Mouse (Mus musculus) kidney, adult 11 months (tissue): Measurements from ENCODE around the gene Aifm2.

ENCODE experiments used
- DNase-seq: peaks from one replicate; pipeline ENCODE4 v3.0.0; 2022

The Aifm2 gene

DNA sequence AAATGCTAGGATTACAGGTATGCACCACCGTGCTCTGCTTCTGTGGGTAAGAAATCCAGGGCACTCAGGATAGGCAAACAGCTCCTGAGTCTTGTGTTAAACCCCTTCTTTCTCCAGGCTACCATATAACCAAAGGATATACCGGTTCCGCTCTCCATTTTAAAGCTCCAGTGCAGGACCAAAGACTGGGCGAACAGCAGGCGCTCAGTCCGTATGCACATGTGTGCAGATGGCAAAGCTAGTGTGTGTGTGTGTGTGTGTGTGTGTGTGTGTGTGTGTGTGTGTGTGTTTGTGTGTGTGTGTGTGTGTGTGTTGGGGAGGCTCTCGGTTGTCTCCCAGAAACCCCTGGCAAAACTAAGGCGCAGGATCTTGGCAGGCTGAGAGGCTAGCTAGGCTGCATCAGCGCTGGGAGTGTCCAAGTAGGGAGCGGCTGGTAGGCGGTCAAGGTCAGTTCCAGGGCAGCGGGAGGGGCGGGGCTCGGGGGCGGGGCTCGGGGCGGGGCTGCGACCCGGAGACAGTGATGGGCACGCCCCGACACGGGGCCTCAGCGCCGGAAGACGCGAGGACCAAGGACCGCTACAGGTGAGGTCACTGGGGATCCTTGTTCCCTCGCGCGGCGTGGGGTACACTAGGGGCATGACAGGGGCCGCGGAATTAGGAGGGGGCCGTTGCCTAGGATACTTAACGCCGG lies at the start of gene Aifm2:
Gene Aifm2 (plus strand): TSS at position 493 of the 691 bp plus-strand sequence.
- DNase-seq = peak; percentile 74

DNA sequence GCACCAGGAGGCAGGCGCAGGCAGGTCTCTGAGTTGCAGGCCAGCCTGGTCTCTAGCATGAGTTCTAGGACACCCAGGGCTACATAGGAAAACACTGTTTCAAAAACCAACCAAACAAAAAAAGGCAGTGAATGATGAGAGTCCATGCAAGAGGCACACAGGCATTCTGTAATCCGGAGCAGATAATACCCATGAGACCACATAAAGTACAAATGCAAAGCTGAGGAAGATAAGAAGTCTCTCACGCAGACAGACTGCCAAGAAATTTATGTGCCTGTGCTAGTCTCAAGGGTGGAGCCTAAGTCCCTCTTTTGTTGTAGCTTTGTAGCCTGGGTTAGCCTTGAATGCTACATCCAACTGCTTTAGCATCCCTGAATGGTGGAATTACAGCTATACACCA lies 49.4 kb upstream of the Aifm2 start:
- DNase-seq = no peak

DNA sequence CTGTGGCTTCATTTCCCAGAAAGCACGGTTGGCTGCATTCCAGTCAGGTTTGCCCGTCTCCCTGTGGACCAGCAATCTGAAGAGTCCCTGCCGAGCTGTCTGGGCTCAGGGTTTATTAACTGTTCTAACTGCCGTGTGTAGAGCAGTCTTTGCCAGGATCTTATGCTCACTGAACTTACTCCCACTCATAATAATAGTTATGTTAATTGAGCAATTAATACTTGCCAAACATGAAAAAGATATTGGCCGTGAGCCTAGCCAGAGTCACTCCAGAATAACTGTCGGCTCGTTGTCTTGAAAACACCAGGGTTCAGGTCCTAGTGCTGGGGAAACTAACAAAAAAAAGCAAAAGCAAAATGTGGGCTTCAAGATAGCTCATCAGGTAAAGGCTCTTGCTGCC lies 45.8 kb upstream of the Aifm2 start:
- DNase-seq = no peak

DNA sequence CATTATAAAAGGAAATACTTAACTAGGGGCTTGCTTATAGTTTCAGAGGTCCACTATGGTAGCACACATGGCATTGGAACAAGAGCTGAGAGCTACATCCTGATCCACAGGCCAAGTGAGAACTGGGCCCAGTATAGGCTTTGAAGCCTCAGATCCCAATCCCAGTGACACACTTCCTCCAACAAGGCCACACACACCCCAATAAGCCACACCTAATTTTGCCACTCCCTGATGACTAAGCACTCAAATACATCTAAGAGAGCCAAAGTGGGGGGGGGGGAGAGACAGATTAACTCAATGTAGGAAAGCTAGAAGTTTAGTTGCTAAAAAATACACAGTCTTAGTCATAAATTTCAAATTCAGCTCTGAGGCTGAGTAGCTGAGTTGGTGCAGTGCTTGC lies 45.2 kb upstream of the Aifm2 start:
- no peak for DNase-seq

DNA sequence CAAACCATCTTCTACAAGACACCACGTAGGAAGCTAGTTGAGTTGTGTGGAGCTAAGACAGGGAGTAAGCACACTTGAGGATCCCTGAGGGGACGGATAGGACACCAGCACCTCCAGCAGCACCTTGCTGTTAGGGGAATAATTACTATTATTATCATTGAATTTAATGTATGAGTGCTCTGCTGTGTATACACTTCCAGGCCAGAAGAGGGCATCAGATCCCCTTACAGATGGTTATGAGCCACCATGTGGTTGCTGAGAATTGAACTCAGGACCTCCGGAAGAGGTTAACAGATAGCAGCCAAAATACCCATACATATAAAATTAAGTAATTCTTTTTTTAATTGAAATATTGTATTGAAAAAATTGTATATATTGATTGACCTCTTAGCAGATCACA lies 44.3 kb upstream of the Aifm2 start:
- DNase-seq = no peak

DNA sequence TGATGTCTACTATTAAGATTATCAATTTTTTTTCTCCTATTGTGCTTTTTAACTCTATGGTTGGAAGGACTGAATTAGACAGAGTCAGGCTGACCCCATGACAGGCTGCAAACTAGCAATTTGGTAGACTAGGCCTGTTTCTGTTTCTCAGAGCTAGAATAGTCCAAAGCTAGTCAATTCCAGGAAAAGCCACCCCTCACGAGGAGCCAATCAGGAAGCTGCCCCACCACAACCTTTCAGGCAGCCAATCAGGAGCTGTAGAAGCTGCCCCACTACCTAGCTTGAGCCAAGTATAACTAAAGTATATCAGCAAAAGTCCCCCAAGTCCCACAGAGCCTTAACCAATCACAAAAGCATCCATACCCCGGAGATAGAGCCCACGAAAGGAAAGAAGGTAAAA lies 39.1 kb upstream of the Aifm2 start:
- no peak for DNase-seq

DNA sequence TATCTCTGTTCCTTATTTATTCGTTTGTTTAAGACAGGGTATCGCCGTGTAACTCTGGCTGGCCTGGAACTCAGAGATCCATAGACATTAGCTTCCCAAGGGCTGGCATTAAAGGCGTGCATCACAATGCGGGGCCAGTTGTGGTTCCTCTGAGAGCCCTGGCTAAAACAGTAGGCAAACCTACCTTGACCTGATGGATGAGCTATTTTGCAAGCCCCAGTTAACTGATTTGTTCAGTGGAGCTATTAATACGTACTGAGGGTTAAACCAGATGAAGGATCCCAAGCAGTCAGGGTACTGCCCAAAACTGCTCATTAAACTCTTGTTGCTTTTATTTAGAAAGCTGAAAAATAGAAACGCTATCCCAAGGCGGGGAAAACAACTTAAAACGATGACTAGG lies 35.5 kb upstream of the Aifm2 start:
- no peak for DNase-seq

DNA sequence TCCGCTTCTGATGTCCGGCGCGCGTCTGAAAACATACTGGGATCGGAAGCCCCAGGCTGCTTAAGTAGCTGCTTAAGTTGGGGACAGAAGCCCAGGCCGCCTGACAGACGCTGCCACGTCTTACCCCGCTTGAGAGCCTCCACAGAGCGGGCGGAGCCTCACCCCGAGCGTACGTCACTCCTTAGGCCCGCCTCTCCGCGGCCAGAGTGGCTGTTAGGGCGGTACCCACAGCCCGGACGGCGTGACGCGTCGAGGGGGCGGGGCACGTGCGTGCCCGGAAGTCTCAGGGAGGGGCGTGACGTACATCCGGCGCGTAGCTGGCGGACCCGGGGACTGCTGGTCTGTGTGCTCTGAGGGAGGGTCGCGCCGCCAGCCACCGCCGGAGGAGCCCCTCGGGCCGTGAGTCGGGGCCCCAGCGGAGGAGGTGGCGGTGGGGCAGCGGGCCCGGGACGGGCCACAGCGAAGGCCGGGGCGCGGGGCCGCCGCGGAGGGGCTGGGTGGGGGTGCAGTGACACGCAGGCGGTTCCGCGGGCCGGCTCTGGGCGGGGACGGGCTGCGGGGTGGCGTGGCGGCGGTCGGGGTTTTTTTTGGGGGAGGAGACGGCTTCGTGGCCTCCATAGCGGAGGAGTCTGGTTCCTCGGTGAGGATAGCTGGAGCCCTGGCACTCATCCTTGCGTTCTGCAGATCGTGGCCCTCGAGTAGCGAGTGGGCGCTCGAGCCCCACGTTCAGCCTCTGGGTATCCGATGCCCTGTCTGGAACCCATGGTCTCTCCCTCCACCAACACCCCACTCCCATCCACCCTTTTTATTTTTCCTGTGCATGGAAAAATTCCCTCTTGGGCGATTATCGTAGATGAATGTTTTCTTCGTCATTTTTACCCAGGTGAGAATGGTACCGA lies 34.8 kb upstream of the Aifm2 start, which contains the start of gene Sar1a:
Gene Sar1a (plus strand): TSS at position 285 of the 899 bp plus-strand sequence.
- peak; percentile 97 for DNase-seq

DNA sequence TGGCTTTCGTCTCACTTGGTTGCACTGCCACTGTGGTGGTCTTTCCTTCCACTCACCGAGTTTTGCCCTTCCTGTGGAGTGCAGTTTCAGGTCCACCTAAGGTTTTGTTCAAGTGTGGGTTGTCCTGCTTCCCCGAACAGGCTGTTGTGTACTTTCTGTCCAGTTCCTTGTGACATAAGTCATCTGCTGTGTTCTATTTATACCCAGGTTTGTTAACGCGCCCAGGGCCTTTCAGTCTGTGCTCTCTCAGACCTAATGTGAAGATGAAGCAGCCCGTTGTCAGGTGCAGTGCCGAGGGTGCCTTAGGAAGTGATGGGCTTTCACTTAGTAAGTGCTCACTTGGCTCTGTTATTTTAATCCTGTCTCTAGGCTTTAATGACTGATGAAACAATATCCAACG lies 25.7 kb upstream of the Aifm2 start:
- DNase-seq = no peak

DNA sequence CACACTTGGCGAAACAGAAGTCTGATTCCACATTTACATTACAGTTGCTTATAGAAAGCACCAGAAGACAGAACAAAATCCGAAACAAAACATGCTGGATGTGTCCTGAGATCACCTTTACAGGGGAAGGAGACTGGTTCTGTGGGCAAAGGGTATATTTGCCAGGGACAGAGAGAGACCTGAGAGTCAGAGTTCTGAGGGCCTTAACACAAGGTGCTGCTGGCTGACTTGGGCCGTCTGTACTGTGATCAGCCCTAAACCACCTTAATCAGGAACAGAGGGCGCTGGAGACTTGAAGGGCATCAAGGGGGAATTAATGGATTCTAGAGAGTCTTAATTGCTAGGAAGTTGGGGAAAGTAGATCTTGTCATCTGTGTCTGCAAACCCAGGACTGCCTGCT lies 21.5 kb upstream of the Aifm2 start:
- DNase-seq = no peak

DNA sequence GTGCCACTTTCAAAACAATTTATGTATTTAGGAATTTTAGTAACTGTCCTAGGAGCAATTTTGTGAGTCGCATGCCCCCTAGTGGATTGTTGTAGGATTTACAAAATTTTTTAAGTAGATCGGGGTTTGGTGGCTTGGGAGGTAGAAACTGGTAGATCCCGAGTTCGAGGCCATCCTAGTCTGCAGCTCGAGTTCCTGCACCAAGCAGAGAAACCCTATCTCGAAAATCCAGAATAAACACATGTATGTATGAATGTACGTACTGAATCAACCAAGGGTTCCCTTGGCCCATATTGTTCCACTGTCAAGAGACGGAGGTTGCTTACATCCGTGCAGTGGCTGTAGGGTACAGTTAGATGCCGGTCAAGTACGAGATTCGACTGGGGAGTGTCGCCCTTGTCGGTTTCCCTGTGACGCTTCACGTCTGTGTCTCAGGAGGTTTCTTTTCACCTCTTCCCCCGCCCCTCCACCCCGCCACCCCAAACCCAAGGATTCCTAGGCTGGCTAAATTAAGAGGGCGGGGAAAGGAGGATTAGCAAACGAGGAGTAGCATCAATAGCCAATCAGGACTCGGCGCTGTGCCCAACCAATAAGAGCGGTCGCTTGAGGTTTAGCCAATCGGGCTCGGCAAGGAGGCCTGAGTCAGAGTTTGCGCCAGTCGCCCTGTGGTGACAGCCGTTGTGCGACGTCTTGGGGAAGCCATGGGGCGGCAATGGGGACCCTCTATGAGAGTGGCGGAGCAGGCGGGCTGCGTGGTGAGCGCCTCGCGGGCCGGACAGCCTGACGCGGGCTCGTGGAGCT lies 20.0 kb upstream of the Aifm2 start, which contains the start of gene Tysnd1:
Gene Tysnd1 (plus strand): TSS at position 645 of the 801 bp plus-strand sequence.
- peak; percentile 97 for DNase-seq

DNA sequence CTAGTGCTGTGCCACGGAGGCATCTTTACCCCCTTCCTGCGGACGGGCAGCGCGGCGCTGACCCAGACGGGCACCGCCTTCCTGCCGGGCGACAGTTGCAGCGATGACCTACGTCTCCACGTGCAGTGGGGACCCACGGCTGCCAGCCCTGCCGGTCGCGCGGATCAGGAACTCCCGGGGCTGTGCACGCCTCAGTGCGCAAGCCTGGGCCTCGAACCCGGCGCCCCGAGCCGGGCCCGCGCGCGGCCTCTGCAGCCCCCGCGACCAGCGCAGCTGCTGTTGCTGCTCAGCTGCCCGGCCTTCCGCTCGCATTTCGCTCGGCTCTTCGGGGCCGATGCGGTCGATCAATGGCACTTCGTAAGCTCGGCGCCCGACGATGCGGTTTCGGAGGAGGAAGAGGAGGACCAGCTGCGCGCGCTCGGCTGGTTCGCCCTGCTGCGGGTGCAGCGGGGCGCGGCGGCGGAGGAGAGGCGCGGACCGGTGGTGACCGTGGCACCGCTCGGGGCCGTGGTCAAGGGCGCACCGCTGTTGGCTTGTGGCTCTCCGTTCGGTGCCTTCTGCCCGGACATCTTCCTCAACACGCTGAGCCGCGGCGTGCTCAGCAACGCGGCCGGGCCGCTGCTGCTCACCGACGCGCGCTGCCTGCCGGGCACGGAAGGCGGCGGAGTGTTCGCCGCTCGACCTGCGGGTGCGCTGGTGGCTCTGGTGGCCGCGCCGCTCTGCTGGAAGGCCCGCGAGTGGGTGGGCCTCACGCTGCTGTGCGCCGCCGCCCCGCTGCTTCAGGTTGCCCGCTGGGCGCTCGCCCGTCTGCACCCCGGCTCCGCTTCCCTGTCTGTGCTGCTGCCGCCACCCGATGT lies 19.1 kb upstream of the Aifm2 start:
- no peak for DNase-seq

DNA sequence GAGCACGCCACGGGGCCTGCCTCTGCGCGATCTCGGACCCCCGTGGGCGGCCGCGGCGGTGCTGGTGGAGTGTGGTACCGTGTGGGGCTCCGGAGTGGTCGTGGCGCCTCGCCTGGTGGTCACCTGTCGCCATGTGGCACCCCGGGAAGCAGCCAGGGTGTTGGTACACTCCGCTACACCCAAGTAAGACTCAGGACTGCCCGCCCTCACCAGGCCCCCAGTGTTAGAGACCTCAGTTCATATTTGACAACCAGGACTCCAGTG lies 18.6 kb upstream of the Aifm2 start:
- no peak for DNase-seq

DNA sequence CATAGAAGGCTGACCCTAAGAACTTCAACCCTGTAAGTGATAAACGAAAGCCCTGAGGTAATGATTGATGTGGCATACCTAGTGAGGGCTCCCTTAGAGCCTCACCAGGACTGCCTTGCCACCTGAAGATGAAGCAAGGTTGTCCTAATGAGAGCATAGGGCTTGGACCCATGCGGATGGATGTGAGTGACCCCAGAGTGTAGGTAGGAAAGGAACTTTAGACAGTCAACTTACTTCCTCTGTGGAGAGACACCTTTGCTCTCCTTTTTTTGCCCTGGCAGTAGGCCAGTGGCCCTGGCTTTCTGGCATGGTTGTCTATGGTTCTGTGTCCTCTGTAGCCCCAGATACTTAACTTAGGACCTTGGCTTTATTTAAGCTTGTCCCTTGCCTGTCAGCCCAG lies 18.0 kb upstream of the Aifm2 start:
- DNase-seq = peak; percentile 97

DNA sequence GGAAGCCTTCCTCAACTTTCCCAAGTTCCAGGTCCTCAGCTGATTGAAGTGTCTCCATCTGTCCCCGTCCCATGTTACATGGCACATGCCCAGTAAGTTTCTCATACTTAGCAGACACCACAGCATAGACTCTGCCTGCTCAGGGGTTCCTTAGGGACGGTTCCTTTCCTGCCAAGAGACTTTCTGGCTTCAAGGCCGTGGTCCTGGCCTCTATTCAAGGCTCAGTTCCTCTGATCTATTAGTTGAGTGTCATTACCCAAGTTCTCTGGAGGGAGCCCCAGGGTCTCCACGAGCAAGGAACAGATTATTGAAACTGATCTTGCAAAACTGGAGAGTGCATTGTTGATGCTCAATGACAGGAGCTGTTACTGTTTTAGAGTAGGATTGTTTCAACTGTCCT lies 10.4 kb upstream of the Aifm2 start:
- DNase-seq = no peak

DNA sequence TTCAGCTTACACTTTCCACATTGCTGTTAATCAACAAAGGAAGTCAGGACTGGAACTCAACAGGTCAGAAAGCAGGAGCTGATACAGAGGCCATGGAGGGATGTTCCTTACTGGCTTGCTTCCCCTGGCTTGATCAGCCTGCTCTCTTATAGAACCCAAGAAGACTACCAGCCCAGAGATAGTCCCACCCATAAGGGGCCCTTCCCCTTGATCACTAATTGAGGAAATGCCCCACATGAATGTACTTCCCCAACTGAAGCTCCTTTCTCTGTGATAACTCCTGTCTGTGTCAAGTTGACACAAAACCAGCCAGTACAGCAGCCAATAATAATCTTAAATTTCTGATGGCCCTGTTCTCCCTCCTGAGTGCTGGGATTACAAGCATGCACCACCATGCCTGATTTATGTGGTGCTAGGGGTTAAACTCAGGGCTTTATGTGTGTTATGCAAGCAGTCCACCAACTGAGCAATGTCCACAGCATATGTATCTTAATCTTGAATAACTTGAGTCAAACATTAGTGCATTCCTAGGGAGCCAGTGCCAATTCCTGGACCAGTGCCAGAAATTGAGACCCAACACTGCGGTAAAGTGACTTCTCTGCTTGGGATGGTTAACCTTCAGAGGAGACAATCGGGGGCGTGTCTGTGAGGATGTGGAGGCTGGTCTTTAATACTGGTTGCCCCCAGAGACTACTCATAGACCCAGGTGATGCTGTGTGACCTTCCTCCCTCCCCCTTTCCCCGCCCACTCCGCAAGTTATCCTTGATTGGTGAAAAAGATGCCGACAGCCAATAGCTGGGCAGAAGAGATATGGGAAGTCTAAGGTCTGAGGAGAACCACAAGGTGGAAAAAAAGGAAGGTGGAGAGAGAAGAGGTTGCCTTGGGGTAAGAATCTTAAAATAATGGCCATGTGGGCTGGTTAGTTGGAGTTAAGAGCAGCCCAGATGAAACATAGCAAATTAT lies 8.4 kb upstream of the Aifm2 start:
- DNase-seq = peak; percentile 75

DNA sequence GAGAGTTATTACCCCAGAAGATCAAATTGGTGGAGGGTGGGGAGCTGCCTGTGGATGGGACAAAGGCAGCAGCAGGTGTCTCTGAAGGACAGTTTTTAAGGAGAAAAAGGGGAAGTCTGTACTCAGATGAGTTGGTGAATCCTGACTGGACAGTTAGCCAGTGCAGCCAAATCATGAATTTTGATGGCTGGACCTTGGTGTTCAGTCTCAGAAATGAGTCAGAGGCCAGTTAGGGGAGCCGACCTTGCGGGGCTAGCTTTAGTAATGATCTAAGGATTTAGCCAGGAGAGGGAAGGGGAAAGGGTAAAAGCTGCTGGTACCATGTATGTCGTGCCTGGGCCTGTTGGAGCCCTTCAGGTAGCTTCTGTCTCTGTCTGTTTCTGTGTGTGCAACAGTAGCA lies 1.5 kb upstream of the Aifm2 start:
- no peak for DNase-seq

DNA sequence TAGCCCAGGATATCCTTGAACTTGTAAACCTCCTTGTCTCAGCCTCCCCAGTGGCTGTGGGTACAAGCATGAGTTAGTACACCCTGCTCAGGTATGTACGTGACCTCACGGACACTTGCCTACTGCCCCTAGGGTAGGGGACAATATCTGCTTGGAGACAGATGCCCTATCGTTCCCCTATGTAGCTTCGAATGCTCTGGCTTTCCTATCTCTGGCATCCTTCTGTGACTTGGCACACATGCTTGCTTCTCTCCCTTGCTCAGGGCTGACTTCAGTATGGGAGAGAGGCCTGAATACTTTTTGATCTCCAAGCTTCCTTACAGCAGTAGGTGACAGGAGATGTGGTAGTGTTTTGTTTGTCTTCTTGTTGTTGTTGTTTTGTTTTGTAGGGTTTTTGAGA lies 917 bp upstream of the Aifm2 start:
- DNase-seq = no peak

DNA sequence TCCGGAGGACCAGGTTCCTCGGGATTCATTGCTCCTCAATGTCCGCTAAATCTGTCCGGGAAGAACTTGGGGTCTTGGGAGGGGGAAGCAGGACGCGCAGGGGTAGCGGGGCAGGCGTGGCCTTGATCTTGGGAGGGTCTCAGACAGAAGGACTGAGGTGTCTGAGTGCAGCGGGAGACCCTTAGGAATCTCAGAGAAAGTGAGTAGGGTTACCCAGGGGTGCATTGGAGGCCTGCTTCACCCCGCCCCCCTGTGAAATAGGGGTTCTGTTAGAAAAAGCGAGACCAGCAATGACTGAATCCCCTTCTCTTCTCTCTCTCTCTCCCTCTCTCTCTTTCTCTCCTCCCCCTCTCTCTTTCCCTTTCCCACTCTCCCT lies 387 bp downstream of the Aifm2 start:
- no peak for DNase-seq

DNA sequence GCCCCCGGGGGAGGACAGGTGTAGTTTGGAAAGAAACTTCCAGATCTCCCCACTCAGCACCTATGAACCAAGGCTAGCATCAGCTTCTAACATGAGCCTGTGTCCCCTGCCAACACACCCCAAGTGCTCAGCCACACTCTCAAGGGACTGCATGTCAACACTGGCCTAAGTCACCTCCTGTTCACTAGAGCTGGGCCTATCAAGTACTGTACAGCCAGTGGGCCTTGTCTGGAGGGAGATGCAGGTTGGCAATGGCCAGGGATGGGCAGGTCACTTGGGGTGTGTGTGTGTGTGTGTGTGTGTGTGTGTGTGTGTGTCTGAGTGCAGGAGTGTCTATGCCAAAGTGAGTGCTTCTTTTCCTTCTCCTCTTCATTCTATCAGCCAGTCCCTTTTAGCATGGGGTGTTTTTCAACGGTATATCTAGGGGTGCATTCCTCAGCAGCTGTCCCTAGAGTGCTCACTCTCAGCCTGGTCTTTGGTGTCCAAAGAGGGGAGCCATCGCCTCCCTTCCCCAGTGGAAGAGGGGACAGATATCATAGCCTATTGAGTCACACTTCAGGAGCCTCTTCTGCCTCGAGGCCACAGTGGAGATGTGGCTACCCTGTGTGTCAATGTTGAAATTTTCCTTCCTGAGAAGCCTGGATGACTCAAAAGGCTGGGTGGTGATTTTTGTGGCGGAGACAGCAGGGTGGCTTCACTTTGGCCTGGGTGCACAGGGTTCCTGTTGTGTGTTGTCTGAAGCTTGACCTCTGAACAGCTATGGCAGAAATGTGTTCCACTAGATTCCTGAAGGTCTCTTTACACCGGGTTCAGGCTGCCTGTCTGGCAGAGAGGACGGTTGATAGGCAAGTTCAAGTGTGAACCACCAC lies 1.2 kb downstream of the Aifm2 start:
- no peak for DNase-seq
